Mouse (Mus musculus): ENCODE measurements around the gene Psma4. TPM values are rescaled to one million over a fixed set of nuclear protein-coding genes. Genes with fewer than 3 reads are reported as not detected.

Psma4 gene
- polyA plus RNA-seq, 1 experiment, result 24.6 TPM

GRCm38 (mm10) chr9:54981291-54982191 is 31.0 kb downstream of the Psma4 start:
- no peak overlapping the region for H3K27ac ChIP-seq (ENCODE audit: insufficient read depth, low read length)
- H3K4me3 ChIP-seq (ENCODE audit: extremely low read depth, insufficient read depth, insufficient read length), result peak overlapping the region; percentile 54; the same call in 1 of the 2 replicates
- peaks cover 14% of the 10 kb centered on the region for H3K27me3 ChIP-seq (ENCODE audit: control insufficient read depth, insufficient read depth, low read length)
- TF ChIP-seq CTCF (IDR thresholded peaks at IDR 0.05; ENCODE audit: extremely low read depth, insufficient read depth, insufficient read length, insufficient replicate concordance), result no peak
- TF ChIP-seq POLR2A (IDR thresholded peaks at IDR 0.05; ENCODE audit: low read depth, low read length), result no peak
- WGBS, result 2% methylated on average over 84 of the region's 85 CpGs
- peaks cover 3% of the 10 kb centered on the region; the same call in 1 of the 2 replicates for H3K4me1 ChIP-seq (ENCODE audit: control insufficient read depth, insufficient read depth, insufficient read length)
- no peak for DNase-seq (ENCODE audit: low read depth in 1 of 2, low spot score in 2 of 2)
- no peaks in the 10 kb centered on the region for H3K36me3 ChIP-seq (ENCODE audit: control insufficient read depth, insufficient read depth, low read length)

GRCm38 (mm10) chr9:54982401-54982800 is 31.8 kb downstream of the Psma4 start:
- no peak overlapping the region for H3K27ac ChIP-seq (ENCODE audit: insufficient read depth, low read length)
- DNase-seq (ENCODE audit: low read depth in 1 of 2, low spot score in 2 of 2), result no peak
- WGBS, result 26% methylated on average over 7 of the region's 7 CpGs
- no peak for TF ChIP-seq CTCF (IDR thresholded peaks at IDR 0.05; ENCODE audit: extremely low read depth, insufficient read depth, insufficient read length, insufficient replicate concordance)
- no peak for TF ChIP-seq POLR2A (IDR thresholded peaks at IDR 0.05; ENCODE audit: low read depth, low read length)
- H3K27me3 ChIP-seq (ENCODE audit: control insufficient read depth, insufficient read depth, low read length), result peaks cover 14% of the 10 kb centered on the region
- peaks cover 3% of the 10 kb centered on the region; the same call in 1 of the 2 replicates for H3K4me1 ChIP-seq (ENCODE audit: control insufficient read depth, insufficient read depth, insufficient read length)
- no peaks in the 10 kb centered on the region for H3K36me3 ChIP-seq (ENCODE audit: control insufficient read depth, insufficient read depth, low read length)
- H3K4me3 ChIP-seq (ENCODE audit: extremely low read depth, insufficient read depth, insufficient read length), result no peak overlapping the region

- DNase-seq (ENCODE audit: low read depth in 1 of 2, low spot score in 2 of 2), result no peak
- H3K36me3 ChIP-seq (ENCODE audit: control insufficient read depth, insufficient read depth, low read length), result no peaks in the 10 kb centered on the region
- H3K27ac ChIP-seq (ENCODE audit: insufficient read depth, low read length), result no peak overlapping the region
- H3K4me3 ChIP-seq (ENCODE audit: extremely low read depth, insufficient read depth, insufficient read length), result no peak overlapping the region
- 75% methylated on average over 3 of the region's 3 CpGs for WGBS
- TF ChIP-seq CTCF (IDR thresholded peaks at IDR 0.05; ENCODE audit: extremely low read depth, insufficient read depth, insufficient read length, insufficient replicate concordance), result no peak
- TF ChIP-seq POLR2A (IDR thresholded peaks at IDR 0.05; ENCODE audit: low read depth, low read length), result no peak
- 0 out of 2 replicates have a peak, but pooled peaks cover 2% of the 10 kb centered on the region for H3K27me3 ChIP-seq (ENCODE audit: control insufficient read depth, insufficient read depth, low read length)
- no peaks in the 10 kb centered on the region for H3K4me1 ChIP-seq (ENCODE audit: control insufficient read depth, insufficient read depth, insufficient read length)
Observed at GRCm38 (mm10) chr9:54990362-54990761, 39.8 kb downstream of the Psma4 start.

GRCm38 (mm10) chr9:54994381-54994780 is 43.8 kb downstream of the Psma4 start:
- Histone ChIP-seq H3K4me3 (ENCODE audit: extremely low read depth, insufficient read depth, insufficient read length) (no peak overlapping the region), H3K4me1 (ENCODE audit: control insufficient read depth, insufficient read depth, insufficient read length) (no peaks in the 10 kb centered on the region), H3K27ac (ENCODE audit: insufficient read depth, low read length) (no peak overlapping the region), H3K36me3 (ENCODE audit: control insufficient read depth, insufficient read depth, low read length) (no peaks in the 10 kb centered on the region), H3K27me3 (ENCODE audit: control insufficient read depth, insufficient read depth, low read length) (0 out of 2 replicates have a peak, but pooled peaks cover 2% of the 10 kb centered on the region)
- WGBS, result 56% methylated on average over 3 of the region's 3 CpGs
- DNase-seq (ENCODE audit: low read depth in 1 of 2, low spot score in 2 of 2), result no peak
- TF ChIP-seq POLR2A (IDR thresholded peaks at IDR 0.05; ENCODE audit: low read depth, low read length) (no peak), CTCF (IDR thresholded peaks at IDR 0.05; ENCODE audit: extremely low read depth, insufficient read depth, insufficient read length, insufficient replicate concordance) (no peak)

- no peaks in the 10 kb centered on the region for H3K36me3 ChIP-seq (ENCODE audit: control insufficient read depth, insufficient read depth, low read length)
- H3K4me3 ChIP-seq (ENCODE audit: extremely low read depth, insufficient read depth, insufficient read length), result no peak overlapping the region
- H3K27ac ChIP-seq (ENCODE audit: insufficient read depth, low read length), result no peak overlapping the region
- WGBS, result 72% methylated on average over 3 of the region's 3 CpGs
- TF ChIP-seq CTCF (IDR thresholded peaks at IDR 0.05; ENCODE audit: extremely low read depth, insufficient read depth, insufficient read length, insufficient replicate concordance) (no peak), POLR2A (IDR thresholded peaks at IDR 0.05; ENCODE audit: low read depth, low read length) (no peak)
- H3K27me3 ChIP-seq (ENCODE audit: control insufficient read depth, insufficient read depth, low read length), result 0 out of 2 replicates have a peak, but pooled peaks cover 2% of the 10 kb centered on the region
- DNase-seq (ENCODE audit: low read depth in 1 of 2, low spot score in 2 of 2), result no peak
- no peaks in the 10 kb centered on the region for H3K4me1 ChIP-seq (ENCODE audit: control insufficient read depth, insufficient read depth, insufficient read length)
Observed at GRCm38 (mm10) chr9:54995645-54996044, 45.1 kb downstream of the Psma4 start.

GRCm38 (mm10) chr9:55003609-55004008 is 53.0 kb downstream of the Psma4 start:
- TF ChIP-seq POLR2A (IDR thresholded peaks at IDR 0.05; ENCODE audit: low read depth, low read length), result no peak
- no peak for TF ChIP-seq CTCF (IDR thresholded peaks at IDR 0.05; ENCODE audit: extremely low read depth, insufficient read depth, insufficient read length, insufficient replicate concordance)
- no peaks in the 10 kb centered on the region for H3K27me3 ChIP-seq (ENCODE audit: control insufficient read depth, insufficient read depth, low read length)
- H3K4me1 ChIP-seq (ENCODE audit: control insufficient read depth, insufficient read depth, insufficient read length), result no peaks in the 10 kb centered on the region
- WGBS, result 63% methylated on average over 4 of the region's 4 CpGs
- no peak overlapping the region for H3K27ac ChIP-seq (ENCODE audit: insufficient read depth, low read length)
- no peak for DNase-seq (ENCODE audit: low read depth in 1 of 2, low spot score in 2 of 2)
- H3K36me3 ChIP-seq (ENCODE audit: control insufficient read depth, insufficient read depth, low read length), result no peaks in the 10 kb centered on the region
- no peak overlapping the region for H3K4me3 ChIP-seq (ENCODE audit: extremely low read depth, insufficient read depth, insufficient read length)

Other genes starting within 250 kb of the Psma4 start
- gene Wdr61, start 216.3 kb upstream of the Psma4 start, polyA plus RNA-seq (2012; rRNA removed), result 13.2 and 13.4 TPM in 2 replicates
- 0.21 and 0.23 TPM in 2 replicates for gene Crabp1, start 186.0 kb upstream of the Psma4 start, polyA plus RNA-seq (2012; rRNA removed)
- gene Ireb2, start 87.0 kb upstream of the Psma4 start, polyA plus RNA-seq (2012; rRNA removed), result 3.0 and 3.3 TPM in 2 replicates
- 0.25 and 0.34 TPM in 2 replicates for gene Hykk, start 33.5 kb upstream of the Psma4 start, polyA plus RNA-seq (2012; rRNA removed)
- gene AY074887, start 208 bp downstream of the Psma4 start, polyA plus RNA-seq (2012; rRNA removed), result 0.16 TPM in 1 of 2 replicates, not detected in the other
- gene Chrna5, start 30.1 kb downstream of the Psma4 start, polyA plus RNA-seq (2012; rRNA removed), result not detected in 2 replicates
- not detected in 2 replicates for gene Chrna3, start 75.8 kb downstream of the Psma4 start, polyA plus RNA-seq (2012; rRNA removed)
- 0.40 and 0.76 TPM in 2 replicates for gene Chrnb4, start 98.0 kb downstream of the Psma4 start, polyA plus RNA-seq (2012; rRNA removed)
- 8.3 and 10.8 TPM in 2 replicates for gene Ube2q2, start 198.1 kb downstream of the Psma4 start, polyA plus RNA-seq (2012; rRNA removed)